Mouse (Mus musculus): Measurements from ENCODE around the gene Nom1. TPM values are rescaled to one million over a fixed set of nuclear protein-coding genes. Genes with fewer than 3 reads are reported as not detected.

Gene Nom1
- total RNA-seq (2012; rRNA removed) (60.2 and 67.3 TPM in 2 replicates), polyA plus RNA-seq (2012; ENCODE audit: insufficient read depth in 1 of 2, insufficient read length in 2 of 2, low read depth in 1 of 2, low replicate concordance in 2 of 2, missing spikeins in 1 of 2) (10 to 100 TPM in 1 of 2 experiments, not detected in 1; 41.4 TPM)

GRCm38 (mm10) chr5:29434228-29434871 lies at the start of gene Nom1:
TSS of gene Nom1 (plus strand) at chr5:29434664.
- H3K9me3 ChIP-seq (replicated peaks; ENCODE audit: insufficient read depth, low read length) = no peaks in the 10 kb centered on the region
- H3K79me2 ChIP-seq (ENCODE audit: control insufficient read depth, insufficient read depth, low read length, poor library complexity) = peaks cover 37% of the 10 kb centered on the region
- DNase-seq (ENCODE audit: low read depth, low spot score) = peak; percentile 98
- peaks cover 22 to 42% of the 10 kb centered on the region in 2 experiments for H3K36me3 ChIP-seq (ENCODE audit: control insufficient read depth in 1 of 2, insufficient read depth in 2 of 2, low read length in 2 of 2)
- peaks cover 0 to 7% of the 10 kb centered on the region in 2 experiments; a peak in 3 of 4 replicates for H3K27me3 ChIP-seq (ENCODE audit: control insufficient read depth in 1 of 2, insufficient read depth in 2 of 2, low read length in 2 of 2)
- peak within 1 kb of the TSS; percentile 97 for H3K9ac ChIP-seq (ENCODE audit: control insufficient read depth, low read depth, low read length, poor library complexity, severe bottlenecking)
- peak within 1 kb of the TSS; percentile 74 to 97 for H3K4me3 ChIP-seq (ENCODE audit: control insufficient read depth in 1 of 2, insufficient read depth in 1 of 2, low read depth in 2 of 2, low read length in 2 of 2)
- peaks cover 11 to 19% of the 10 kb centered on the region in 2 experiments for H3K4me1 ChIP-seq (ENCODE audit: control insufficient read depth in 1 of 2, insufficient read depth in 2 of 2, low read length in 2 of 2)
- H3K27ac ChIP-seq (ENCODE audit: control insufficient read depth, low read depth, low read length) = peak within 1 kb of the TSS; percentile 62
- TF ChIP-seq CHD2 (IDR thresholded peaks at IDR 0.05; ENCODE audit: low read length) (no peak), POLR2AphosphoS5 (IDR thresholded peaks at IDR 0.05; ENCODE audit: borderline replicate concordance, low read depth, low read length) (peak; percentile 88; the same call in 1 of the 2 replicates), HCFC1 (IDR thresholded peaks at IDR 0.05; ENCODE audit: low read depth, low read length) (peak; percentile 92), RCOR1 (IDR thresholded peaks at IDR 0.05; ENCODE audit: low read depth, low read length) (no peak), UBTF (IDR thresholded peaks at IDR 0.05; ENCODE audit: borderline replicate concordance, insufficient read depth, low read depth, low read length) (no peak), GATA1 (IDR thresholded peaks at IDR 0.05; ENCODE audit: low read depth, low read length) (no peak), ZC3H11A (IDR thresholded peaks at IDR 0.05; ENCODE audit: low read depth, low read length) (no peak), E2F4 (IDR thresholded peaks at IDR 0.05; ENCODE audit: borderline replicate concordance, low read depth, low read length) (no peak), NRF1 (IDR thresholded peaks at IDR 0.05; ENCODE audit: insufficient read depth, low read depth, low read length, poor library complexity, severe bottlenecking) (no peak), BHLHE40 (IDR thresholded peaks at IDR 0.05; ENCODE audit: borderline replicate concordance, low read depth, low read length) (no peak), SIN3A (IDR thresholded peaks at IDR 0.05; ENCODE audit: low read length) (peak; percentile 95), JUND (IDR thresholded peaks at IDR 0.05; ENCODE audit: low read depth, low read length) (no peak), CHD1 (IDR thresholded peaks at IDR 0.05; ENCODE audit: low read depth, low read length) (peak; percentile 43; the same call in 1 of the 2 replicates), ZKSCAN1 (IDR thresholded peaks at IDR 0.05; ENCODE audit: low read depth, low read length) (no peak), USF2 (IDR thresholded peaks at IDR 0.05; ENCODE audit: borderline replicate concordance in 1 of 2, insufficient read depth in 1 of 2, low read depth in 1 of 2, low read length in 2 of 2) (no peak), MXI1 (IDR thresholded peaks at IDR 0.05; ENCODE audit: low read depth, low read length) (peak; percentile 98), POLR2A (IDR thresholded peaks at IDR 0.05; ENCODE audit: control insufficient read depth in 1 of 2, insufficient read depth in 1 of 2, low read depth in 1 of 2, low read length in 2 of 2, poor library complexity in 1 of 2) (peak; percentile 78 to 99), ZNF384 (IDR thresholded peaks at IDR 0.05; ENCODE audit: low read depth, low read length) (no peak; the same call in 1 of the 2 replicates), RAD21 (IDR thresholded peaks at IDR 0.05; ENCODE audit: low read depth, low read length) (no peak), CTCF (IDR thresholded peaks at IDR 0.05 in 2 of 3, conservative IDR thresholded peaks at IDR 0.05 in 1 of 3; ENCODE audit: control insufficient read depth in 1 of 3, insufficient read depth in 1 of 3, low read depth in 2 of 3, low read length in 3 of 3, poor library complexity in 1 of 3, severe bottlenecking in 1 of 3) (no peak), NELFE (IDR thresholded peaks at IDR 0.05; ENCODE audit: low read depth, low read length) (peak; percentile 95), ETS1 (IDR thresholded peaks at IDR 0.05; ENCODE audit: low read depth, low read length) (no peak; the same call in 1 of the 2 replicates), KAT2A (conservative IDR thresholded peaks at IDR 0.05; ENCODE audit: low read depth, low read length) (no peak; the same call in 1 of the 2 replicates), MYB (IDR thresholded peaks at IDR 0.05; ENCODE audit: low read depth, low read length) (no peak), MYC (IDR thresholded peaks at IDR 0.05; ENCODE audit: low read depth, low read length) (peak; percentile 94), TBP (IDR thresholded peaks at IDR 0.05; ENCODE audit: low read depth, low read length) (peak; percentile 89), EP300 (IDR thresholded peaks at IDR 0.05; ENCODE audit: low read depth in 1 of 2, low read length in 2 of 2) (no peak), MEF2A (IDR thresholded peaks at IDR 0.05; ENCODE audit: extremely low read depth, insufficient replicate concordance, low read depth, low read length, poor library complexity, severe bottlenecking) (no peak), GABPA (IDR thresholded peaks at IDR 0.05; ENCODE audit: low read depth, low read length) (no peak), POLR2AphosphoS2 (IDR thresholded peaks at IDR 0.05; ENCODE audit: low read length) (peak; percentile 79), SMC3 (IDR thresholded peaks at IDR 0.05; ENCODE audit: low read depth, low read length) (no peak), ELF1 (IDR thresholded peaks at IDR 0.05; ENCODE audit: low read depth, low read length) (peak; percentile 97), TAL1 (IDR thresholded peaks at IDR 0.05; ENCODE audit: low read length) (no peak), TCF12 (IDR thresholded peaks at IDR 0.05; ENCODE audit: low read depth, low read length) (peak; percentile 65), USF1 (IDR thresholded peaks at IDR 0.05; ENCODE audit: low read depth, low read length) (no peak), ZMIZ1 (IDR thresholded peaks at IDR 0.05; ENCODE audit: low read depth, low read length) (no peak)
